Mouse (Mus musculus) midbrain, embryonic 13.5 days (tissue): ENCODE data around the gene Hist1h4d. TPM values are rescaled to one million over a fixed set of nuclear protein-coding genes. Genes with fewer than 3 reads are reported as not detected.
"Not testable (repeated sequence)": the region's sequence is repeated elsewhere in the genome, so short reads cannot be mapped to it uniquely, and the experiment has no call there.

Experiments
- ATAC-seq: fragments of 200-750 bp; cut with Nextera tagmentation; 2 replicates; pipeline ENCODE4 v1.8.0; 2017; ENCODE audit warnings: mild to moderate bottlenecking, moderate TSS enrichment, moderate library complexity
- H3K27ac ChIP-seq: fragments of 300-500 bp; sonication (generic); 2 replicates; pipeline ENCODE4 v1.5.1; 2015; ENCODE audit warnings: inconsistent platforms, mild to moderate bottlenecking, moderate library complexity
- H3K27me3 ChIP-seq: fragments of 300-500 bp; sonication (generic); 2 replicates; pipeline ENCODE4 v1.6.1; 2015; ENCODE audit warnings: mild to moderate bottlenecking, inconsistent platforms
- H3K36me3 ChIP-seq: fragments of 300-500 bp; sonication (generic); 2 replicates; pipeline ENCODE4 v1.6.1; 2015; ENCODE audit warnings: mild to moderate bottlenecking, inconsistent platforms
- H3K4me1 ChIP-seq: fragments of 300-500 bp; sonication (generic); replicated peaks from 2 replicates; pipeline ENCODE4 v1.6.1; 2015; ENCODE audit warnings: inconsistent platforms
- H3K4me2 ChIP-seq: fragments of 300-500 bp; sonication (generic); replicated peaks from 2 replicates; pipeline ENCODE4 v1.6.1; 2015; ENCODE audit warnings: moderate library complexity, mild to moderate bottlenecking, inconsistent platforms
- H3K4me3 ChIP-seq: fragments of 300-500 bp; sonication (generic); replicated peaks from 2 replicates; pipeline ENCODE4 v1.5.1; 2015; ENCODE audit warnings: mild to moderate bottlenecking, inconsistent platforms
- H3K9ac ChIP-seq: fragments of 300-500 bp; sonication (generic); replicated peaks from 2 replicates; pipeline ENCODE4 v1.6.1; 2015; ENCODE audit warnings: mild to moderate bottlenecking, inconsistent platforms
- H3K9me3 ChIP-seq: fragments of 300-500 bp; sonication (generic); 2 replicates; pipeline ENCODE4 v1.6.1; 2016; ENCODE audit warnings: mild to moderate bottlenecking, inconsistent platforms
- WGBS: fragments of 180-500 bp; shearing (Covaris S2); methylation state at CpG from one replicate; pipeline ENCODE4 v1.1.7; 2015; 5-methylcytosine and 5-hydroxymethylcytosine counted together
- polyA plus RNA-seq: library from polyadenylated mRNA; unstranded; fragments of >200 nt; fragmentation: Nextera tagmentation; extraction: Ambion mirVana; gene quantifications from 2 replicates; pipeline ENCODE4 v1.2.1, GENCODE M21; 2015

The Hist1h4d gene
- 74.3 and 84.0 TPM in 2 replicates for polyA plus RNA-seq

DNA sequence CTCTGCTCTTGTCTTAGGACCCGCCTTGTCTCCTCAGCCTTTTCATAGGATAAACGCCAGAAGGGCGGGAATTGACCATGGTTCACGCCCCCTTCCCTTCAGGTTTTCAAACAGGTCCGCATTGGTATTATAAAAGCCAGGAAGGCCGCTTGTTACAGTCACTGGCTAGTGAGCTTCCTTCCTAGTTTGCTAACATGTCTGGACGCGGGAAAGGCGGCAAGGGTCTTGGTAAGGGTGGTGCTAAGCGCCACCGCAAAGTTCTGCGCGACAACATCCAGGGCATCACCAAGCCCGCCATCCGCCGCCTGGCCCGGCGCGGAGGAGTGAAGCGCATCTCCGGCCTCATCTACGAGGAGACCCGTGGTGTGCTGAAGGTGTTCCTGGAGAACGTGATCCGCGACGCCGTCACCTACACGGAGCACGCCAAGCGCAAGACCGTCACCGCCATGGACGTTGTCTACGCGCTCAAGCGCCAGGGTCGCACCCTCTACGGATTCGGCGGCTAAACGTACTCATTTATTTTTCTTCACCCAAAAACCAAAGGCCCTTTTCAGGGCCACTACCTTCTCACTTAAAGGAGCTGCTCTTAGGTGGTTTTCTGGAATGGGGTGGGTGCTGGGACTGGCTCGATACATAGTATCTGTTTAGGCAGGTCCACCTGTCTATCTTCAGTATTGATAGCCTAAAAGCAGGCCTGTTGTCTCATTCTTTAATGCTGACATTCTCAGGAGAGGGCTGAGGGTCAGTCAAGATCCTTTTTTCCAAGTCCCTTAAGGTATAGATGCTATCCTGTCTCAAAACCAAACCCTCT, at the start of gene Hist1h4d:
TSS of gene Hist1h4d (plus strand) at position 191 of the 811 bp plus-strand sequence.
- peak; percentile 92 for ATAC-seq
- no peaks in the 10 kb centered on the region for H3K9me3 ChIP-seq
- peak within 1 kb of the TSS; percentile 72 for H3K9ac ChIP-seq
- H3K4me1 ChIP-seq = peaks cover 50% of the 10 kb centered on the region
- H3K27me3 ChIP-seq = no peaks in the 10 kb centered on the region
- no peaks in the 10 kb centered on the region for H3K36me3 ChIP-seq
- peak within 1 kb of the TSS; percentile 81 for H3K27ac ChIP-seq
- peak within 1 kb of the TSS; percentile 53 for H3K4me3 ChIP-seq
- WGBS = under 1% methylated on average over 43 of the region's 43 CpGs
- peak within 1 kb of the TSS; percentile 84 for H3K4me2 ChIP-seq

- H3K27me3 ChIP-seq = no peaks in the 10 kb centered on the region
- H3K4me3 ChIP-seq = peak overlapping the region; percentile 55
- H3K9ac ChIP-seq = peak overlapping the region; percentile 80
- no peaks in the 10 kb centered on the region for H3K9me3 ChIP-seq
- no peak for ATAC-seq
- H3K4me2 ChIP-seq = peak overlapping the region; percentile 76
- H3K27ac ChIP-seq = peak overlapping the region; percentile 98
- WGBS = 22% methylated on average over 9 of the region's 9 CpGs
- no peaks in the 10 kb centered on the region for H3K36me3 ChIP-seq
- H3K4me1 ChIP-seq = peaks cover 53% of the 10 kb centered on the region
Measured at GRCm38 (mm10) chr13:23532262-23533075, 48.9 kb upstream of the Hist1h4d start.

DNA sequence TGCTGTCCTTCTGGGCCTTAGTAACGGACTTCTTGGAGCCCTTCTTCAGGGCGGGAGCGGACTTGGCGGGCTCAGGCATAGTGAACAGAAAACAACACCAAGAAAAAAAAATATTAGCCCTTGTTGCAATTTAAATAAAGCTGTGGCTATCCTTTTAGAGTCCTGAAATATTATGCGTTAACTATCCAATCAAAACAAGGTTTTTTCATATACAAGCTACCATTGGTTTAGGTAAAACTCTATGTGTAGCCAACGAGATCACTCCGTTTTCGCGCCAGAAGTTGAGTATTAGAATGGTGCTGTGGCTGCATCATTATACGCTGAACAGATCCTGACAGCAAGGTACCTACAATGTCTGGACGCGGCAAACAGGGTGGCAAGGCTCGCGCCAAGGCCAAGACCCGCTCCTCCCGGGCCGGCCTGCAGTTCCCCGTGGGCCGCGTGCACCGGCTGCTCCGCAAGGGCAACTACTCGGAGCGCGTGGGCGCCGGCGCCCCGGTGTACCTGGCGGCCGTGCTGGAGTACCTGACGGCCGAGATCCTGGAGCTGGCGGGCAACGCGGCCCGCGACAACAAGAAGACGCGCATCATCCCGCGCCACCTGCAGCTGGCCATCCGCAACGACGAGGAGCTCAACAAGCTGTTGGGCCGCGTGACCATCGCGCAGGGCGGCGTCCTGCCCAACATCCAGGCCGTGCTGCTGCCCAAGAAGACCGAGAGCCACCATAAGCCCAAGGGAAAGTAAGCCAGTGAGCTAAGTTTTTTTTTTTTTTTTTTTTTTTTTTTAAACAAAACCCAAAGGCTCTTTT, 47.6 kb upstream of the Hist1h4d start, which contains the start of gene Hist1h2af:
TSS of gene Hist1h2af (plus strand) at position 347 of the 808 bp plus-strand sequence.
- not testable (repeated sequence) for H3K9me3 ChIP-seq, H3K36me3 ChIP-seq, H3K27me3 ChIP-seq
- ATAC-seq = peak; percentile 49; the same call in 1 of the 2 replicates
- peak within 1 kb of the TSS; percentile 76 for H3K4me2 ChIP-seq
- WGBS = 0% methylated on average over 25 of the region's 53 CpGs
- peaks cover 53% of the 10 kb centered on the region for H3K4me1 ChIP-seq
- H3K9ac ChIP-seq = peak within 1 kb of the TSS; percentile 54
- peak within 1 kb of the TSS; percentile 98 for H3K27ac ChIP-seq
- H3K4me3 ChIP-seq = peak within 1 kb of the TSS; percentile 55

DNA sequence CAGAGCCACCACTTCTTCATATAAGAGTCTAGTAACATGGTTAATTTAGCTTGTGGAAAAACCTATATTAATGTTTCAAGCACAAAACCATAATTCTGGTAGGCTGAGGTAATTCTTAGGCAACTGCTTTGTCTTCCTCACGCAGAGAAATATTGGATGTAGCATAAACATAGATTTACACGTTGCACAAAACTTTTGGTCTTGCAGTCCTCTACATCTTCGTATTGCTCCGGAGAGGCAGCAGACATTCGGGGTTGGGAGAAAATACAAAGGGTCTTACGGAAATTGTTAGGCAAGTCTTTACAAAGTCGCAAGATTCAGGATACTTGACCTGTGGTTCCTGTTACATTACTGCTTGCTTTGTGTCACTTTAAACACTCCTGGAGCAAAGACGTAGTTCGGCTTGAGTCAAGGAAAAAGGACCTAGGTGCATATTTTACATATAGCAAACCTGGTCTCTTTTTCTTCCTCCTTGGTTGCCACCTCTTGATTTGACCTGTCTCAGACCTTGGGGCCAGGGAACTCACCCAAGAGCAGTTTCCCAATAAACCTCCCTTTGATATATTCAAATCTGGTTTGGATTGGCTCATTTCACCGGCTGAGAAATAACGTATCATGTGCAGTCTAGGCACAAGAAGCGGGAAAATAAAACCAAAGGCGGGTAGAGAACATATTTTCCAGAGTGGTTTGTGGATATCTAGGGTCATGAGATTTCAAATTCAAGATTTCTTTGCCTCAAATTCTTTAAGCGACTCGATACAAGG, 46.8 kb upstream of the Hist1h4d start:
- peak overlapping the region; percentile 76 for H3K4me2 ChIP-seq
- H3K4me1 ChIP-seq = peaks cover 47% of the 10 kb centered on the region
- H3K27me3 ChIP-seq = no peaks in the 10 kb centered on the region
- peak; percentile 0; the same call in 1 of the 2 replicates for ATAC-seq
- no peaks in the 10 kb centered on the region for H3K36me3 ChIP-seq
- peak overlapping the region; percentile 72 for H3K27ac ChIP-seq
- WGBS = under 1% methylated on average over 15 of the region's 15 CpGs
- no peaks in the 10 kb centered on the region for H3K9me3 ChIP-seq
- H3K9ac ChIP-seq = peak overlapping the region; percentile 48
- peak overlapping the region; percentile 55 for H3K4me3 ChIP-seq

DNA sequence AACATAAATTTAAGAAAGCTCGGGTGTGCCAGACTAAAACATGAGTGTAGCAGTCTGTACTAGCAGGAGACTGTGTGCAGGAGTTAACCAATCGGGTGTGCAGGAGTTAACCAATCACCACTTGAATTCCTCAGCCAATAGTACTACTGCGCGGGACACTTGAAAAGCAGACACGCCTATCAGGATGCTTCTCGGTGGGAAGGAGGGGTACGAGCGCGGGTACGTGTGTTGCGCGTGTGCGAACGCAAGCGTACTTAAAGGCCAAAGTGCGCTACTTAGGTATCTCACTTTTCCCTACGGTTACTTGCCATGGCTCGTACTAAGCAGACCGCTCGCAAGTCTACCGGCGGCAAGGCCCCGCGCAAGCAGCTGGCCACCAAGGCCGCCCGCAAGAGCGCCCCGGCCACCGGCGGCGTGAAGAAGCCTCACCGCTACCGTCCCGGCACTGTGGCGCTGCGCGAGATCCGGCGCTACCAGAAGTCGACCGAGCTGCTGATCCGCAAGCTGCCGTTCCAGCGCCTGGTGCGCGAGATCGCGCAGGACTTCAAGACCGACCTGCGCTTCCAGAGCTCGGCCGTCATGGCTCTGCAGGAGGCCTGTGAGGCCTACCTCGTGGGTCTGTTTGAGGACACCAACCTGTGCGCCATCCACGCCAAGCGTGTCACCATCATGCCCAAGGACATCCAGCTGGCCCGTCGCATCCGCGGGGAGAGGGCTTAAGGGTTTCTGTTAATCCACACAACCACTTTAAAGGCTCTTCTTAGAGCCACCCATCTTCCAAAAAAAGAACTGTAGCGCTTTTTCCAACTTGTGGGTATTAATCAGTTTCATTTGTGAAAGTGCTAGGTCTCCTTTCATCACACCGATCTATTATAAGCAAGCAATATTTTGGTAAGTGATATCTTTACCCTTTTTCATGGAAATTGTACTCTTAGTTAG, 46.0 kb upstream of the Hist1h4d start, which contains the start of gene Hist1h3g:
TSS of gene Hist1h3g (plus strand) at position 286 of the 939 bp plus-strand sequence.
- Histone ChIP-seq H3K4me2 (peak within 1 kb of the TSS; percentile 76), H3K4me3 (peak within 1 kb of the TSS; percentile 55), H3K27ac (peak within 1 kb of the TSS; percentile 72), H3K4me1 (peaks cover 42% of the 10 kb centered on the region), H3K9ac (peak within 1 kb of the TSS; percentile 59)
- not testable (repeated sequence) for H3K9me3 ChIP-seq, H3K27me3 ChIP-seq, H3K36me3 ChIP-seq
- peak; percentile 91 for ATAC-seq
- under 1% methylated on average over 48 of the region's 62 CpGs for WGBS

GRCm38 (mm10) chr13:23536076-23536822, 45.1 kb upstream of the Hist1h4d start:
- no peak for ATAC-seq
- H3K9me3 ChIP-seq = no peaks in the 10 kb centered on the region
- no peaks in the 10 kb centered on the region for H3K36me3 ChIP-seq
- peak overlapping the region; percentile 59 for H3K9ac ChIP-seq
- H3K4me1 ChIP-seq = peaks cover 42% of the 10 kb centered on the region
- WGBS = 18% methylated on average over 7 of the region's 7 CpGs
- H3K4me2 ChIP-seq = peak overlapping the region; percentile 76
- H3K4me3 ChIP-seq = peak overlapping the region; percentile 55
- H3K27me3 ChIP-seq = no peaks in the 10 kb centered on the region
- H3K27ac ChIP-seq = no peak overlapping the region

DNA sequence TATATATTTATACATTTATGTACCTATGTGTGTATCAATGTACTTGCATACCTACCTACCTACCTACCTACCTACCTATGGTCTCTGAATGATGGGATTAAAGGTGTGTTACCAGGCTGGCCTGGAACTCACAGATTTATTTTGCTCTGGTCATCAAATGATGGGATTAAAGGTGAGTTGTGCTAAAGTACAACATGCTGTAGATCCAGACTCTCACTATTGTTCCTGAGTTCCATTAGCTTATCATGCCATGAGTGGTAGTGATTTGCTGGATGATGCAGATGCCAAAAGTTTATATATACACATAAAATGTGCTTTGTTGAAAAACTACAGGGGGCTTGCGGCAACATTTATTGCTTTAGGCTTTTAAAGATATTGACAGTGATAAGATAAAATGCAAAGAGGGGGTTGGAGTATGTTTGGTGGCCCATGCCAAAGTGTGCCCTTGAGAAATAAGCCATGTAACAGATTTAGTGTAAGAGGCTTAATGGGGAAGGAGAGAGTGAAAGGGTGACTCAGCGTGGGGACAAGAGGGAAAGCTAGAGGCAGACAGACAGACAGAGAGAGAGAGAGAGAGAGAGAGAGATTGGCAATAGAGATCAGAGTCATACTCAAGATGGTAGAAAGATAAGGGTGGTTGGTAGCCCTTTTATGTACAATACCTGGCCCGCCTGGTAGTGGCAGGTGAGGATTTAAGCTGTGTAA, 44.2 kb upstream of the Hist1h4d start:
- WGBS = 79% methylated on average over 3 of the region's 3 CpGs
- Histone ChIP-seq H3K9me3 (no peaks in the 10 kb centered on the region), H3K4me1 (peaks cover 38% of the 10 kb centered on the region), H3K27ac (no peak overlapping the region), H3K36me3 (no peaks in the 10 kb centered on the region), H3K27me3 (no peaks in the 10 kb centered on the region), H3K9ac (no peak overlapping the region), H3K4me2 (peak overlapping the region; percentile 76), H3K4me3 (no peak overlapping the region; the same call in 1 of the 2 replicates)
- ATAC-seq = no peak

GRCm38 (mm10) chr13:23538249-23538648, 43.1 kb upstream of the Hist1h4d start:
- ATAC-seq = no peak
- Histone ChIP-seq H3K4me3 (no peak overlapping the region), H3K9ac (no peak overlapping the region), H3K9me3 (no peaks in the 10 kb centered on the region), H3K4me1 (peaks cover 33% of the 10 kb centered on the region), H3K27me3 (no peaks in the 10 kb centered on the region), H3K4me2 (no peak overlapping the region), H3K36me3 (no peaks in the 10 kb centered on the region), H3K27ac (no peak overlapping the region)
- WGBS = 75% methylated on average over 5 of the region's 5 CpGs

DNA sequence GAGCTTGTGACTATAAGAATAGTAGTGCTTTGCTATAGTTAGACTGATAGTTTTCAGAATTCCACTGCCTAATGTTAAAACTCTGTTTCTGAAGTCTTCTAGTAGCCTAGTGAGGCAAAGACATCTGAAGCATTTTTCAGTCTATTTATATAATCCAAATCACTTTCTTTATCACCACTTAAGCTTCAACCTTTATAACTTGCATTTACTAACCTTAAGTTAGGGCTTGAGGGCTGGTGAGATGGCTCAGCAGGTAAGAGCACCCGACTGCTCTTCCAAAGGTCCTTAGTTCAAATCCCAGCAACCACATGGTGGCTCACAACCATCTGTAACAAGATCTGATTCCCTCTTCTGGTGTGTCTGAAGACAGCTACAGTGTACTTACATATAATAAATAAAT, 41.6 kb upstream of the Hist1h4d start:
- not testable (repeated sequence) for H3K36me3 ChIP-seq, H3K9me3 ChIP-seq, H3K9ac ChIP-seq, H3K27ac ChIP-seq, ATAC-seq, H3K4me3 ChIP-seq, H3K4me2 ChIP-seq, H3K27me3 ChIP-seq
- WGBS = 70% methylated on average over 1 of the region's 1 CpGs
- H3K4me1 ChIP-seq = peaks cover 25% of the 10 kb centered on the region
